Mouse (Mus musculus) CH12.LX (cell line): ENCODE results near the gene Pom121.

Experiments
- CHD2 ChIP-seq: IDR thresholded peaks from 2 replicates; pipeline ENCODE4 v1.6.1; 2011; ENCODE audit warnings: low read length, improper control_type of control experiment
- CTCF ChIP-seq, 2 experiments: IDR thresholded peaks in 1 of 2; conservative IDR thresholded peaks in 1 of 2; 2 replicates each; pipeline ENCODE4 v1.5.1; 2011 to 2012; ENCODE audit warnings: low read depth in 2 of 2, low read length in 2 of 2, improper control_type of control experiment in 1 of 2, inconsistent platforms in 1 of 2, mild to moderate bottlenecking in 1 of 2, moderate library complexity in 1 of 2
- EP300 ChIP-seq: IDR thresholded peaks from 2 replicates; pipeline ENCODE4 v1.6.1; 2011; ENCODE audit warnings: low read length, improper control_type of control experiment
- HCFC1 ChIP-seq: IDR thresholded peaks from 2 replicates; pipeline ENCODE4 v1.6.1; 2012; ENCODE audit warnings: low read depth, mild to moderate bottlenecking, inconsistent platforms, low read length, improper control_type of control experiment
- IRF4 ChIP-seq: IDR thresholded peaks from 2 replicates; pipeline ENCODE4 v1.6.1; 2014; ENCODE audit warnings: low read depth, mild to moderate bottlenecking, inconsistent platforms, low read length, improper control_type of control experiment
- JUN ChIP-seq: IDR thresholded peaks from 2 replicates; pipeline ENCODE4 v1.6.1; 2011; ENCODE audit warnings: low read depth, mild to moderate bottlenecking, low read length, improper control_type of control experiment, moderate library complexity; ENCODE audit not compliant: insufficient read depth
- KAT2A ChIP-seq: IDR thresholded peaks from 2 replicates; pipeline ENCODE4 v1.6.1; 2012; ENCODE audit warnings: low read length, improper control_type of control experiment, inconsistent platforms; ENCODE audit not compliant: insufficient replicate concordance
- MYC ChIP-seq: IDR thresholded peaks from 2 replicates; pipeline ENCODE4 v1.6.1; 2011; ENCODE audit warnings: low read depth, mild to moderate bottlenecking, improper control_type of control experiment, low read length
- NELFE ChIP-seq: IDR thresholded peaks from 2 replicates; pipeline ENCODE4 v1.6.1; 2011; ENCODE audit warnings: low read depth, low read length, improper control_type of control experiment
- NRF1 ChIP-seq: IDR thresholded peaks from 2 replicates; pipeline ENCODE4 v1.6.1; 2014; ENCODE audit warnings: low read depth, mild to moderate bottlenecking, inconsistent platforms, low read length, improper control_type of control experiment, moderate library complexity
- POLR2A ChIP-seq: IDR thresholded peaks from 2 replicates; pipeline ENCODE4 v1.6.1; 2011; ENCODE audit warnings: low read depth, mild to moderate bottlenecking, improper control_type of control experiment, low read length
- RCOR1 ChIP-seq: conservative IDR thresholded peaks from 2 replicates; pipeline ENCODE4 v1.6.1; 2012; ENCODE audit warnings: low read depth, mild to moderate bottlenecking, inconsistent platforms, low read length, improper control_type of control experiment
- USF1 ChIP-seq: IDR thresholded peaks from 2 replicates; pipeline ENCODE4 v1.6.1; 2014; ENCODE audit warnings: low read depth, mild to moderate bottlenecking, inconsistent platforms, low read length, improper control_type of control experiment

GRCm38 (mm10) chr5:135373601-135374000 lies 20.7 kb downstream of the Pom121 start:
- TF ChIP-seq NRF1 (no peak), POLR2A (no peak), CHD2 (no peak), USF1 (no peak), KAT2A (no peak), CTCF (conservative IDR thresholded peaks at IDR 0.05 in 1 of 2, IDR thresholded peaks at IDR 0.05 in 1 of 2; ENCODE audit: low read depth in 2 of 2, low read length in 2 of 2) (peak; percentile 9 to 21; a peak in 1 of 4 replicates), MYC (no peak), NELFE (no peak), EP300 (no peak), JUN (no peak), IRF4 (no peak), RCOR1 (no peak), HCFC1 (no peak)
